Mouse (Mus musculus): ENCODE measurements around the gene Cdca4. TPM values are rescaled to one million over a fixed set of nuclear protein-coding genes. Genes with fewer than 3 reads are reported as not detected.
A peak's percentile ranks its signal among the peaks of the same experiment; 100 is the strongest.

The Cdca4 gene
- polyA plus RNA-seq, 1 experiment: 4.7 TPM

DNA sequence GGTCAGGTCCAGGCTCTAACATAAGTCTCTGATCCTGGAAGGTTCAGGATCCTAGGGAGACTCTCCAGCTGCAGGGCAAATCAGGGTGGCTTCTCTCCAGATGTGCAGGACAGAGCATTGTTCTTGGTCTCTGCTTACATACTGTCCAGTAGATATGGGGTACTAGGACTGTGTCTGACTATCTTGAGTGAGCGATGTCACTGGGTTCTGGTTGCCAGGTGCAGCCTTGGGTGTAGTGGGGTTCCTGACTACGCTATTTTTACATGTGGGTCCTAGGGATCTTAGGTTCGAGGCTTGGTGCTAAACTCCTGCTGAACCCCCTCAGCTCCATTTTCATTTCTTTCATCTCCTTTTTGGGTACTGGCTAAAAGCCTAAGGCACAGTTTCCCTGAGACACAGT is 1.3 kb upstream of the Cdca4 start:
- H3K4me3 ChIP-seq (replicated peaks): peak overlapping the region; percentile 70
- H3K4me1 ChIP-seq (ENCODE audit: control insufficient read depth): peaks cover 57% of the 10 kb centered on the region
- TF ChIP-seq GATA1 (IDR thresholded peaks at IDR 0.05; ENCODE audit: low read length) (no peak), TAL1 (IDR thresholded peaks at IDR 0.05; ENCODE audit: low read length) (no peak)
- H3K9me3 ChIP-seq (ENCODE audit: control insufficient read depth, low read length): no peaks in the 10 kb centered on the region
- no peaks in the 10 kb centered on the region for H3K27me3 ChIP-seq (ENCODE audit: control insufficient read depth)
- peaks cover 41% of the 10 kb centered on the region for H3K36me3 ChIP-seq (ENCODE audit: control insufficient read depth)

DNA sequence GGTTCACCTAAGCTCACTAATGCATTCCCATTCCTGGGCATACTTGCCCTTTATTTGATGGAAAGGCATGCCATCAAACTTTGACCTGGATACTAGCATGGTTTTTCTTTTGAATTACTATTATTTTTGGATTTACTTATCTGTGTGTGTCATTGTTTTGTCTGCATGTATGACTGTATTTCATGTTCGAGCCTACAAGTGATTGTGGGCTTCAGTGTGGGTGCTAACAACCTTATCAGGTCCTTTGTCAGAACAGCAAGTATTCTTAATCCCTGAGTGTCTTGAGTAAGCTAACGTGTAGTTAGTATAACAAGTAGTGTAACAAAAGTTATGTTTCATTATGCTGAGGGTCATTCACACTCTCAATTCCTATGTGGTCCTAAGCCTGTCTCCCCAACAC is 918 bp upstream of the Cdca4 start:
- peak overlapping the region; percentile 70 for H3K4me3 ChIP-seq (replicated peaks)
- TF ChIP-seq GATA1 (IDR thresholded peaks at IDR 0.05; ENCODE audit: low read length) (no peak), TAL1 (IDR thresholded peaks at IDR 0.05; ENCODE audit: low read length) (no peak)
- H3K27me3 ChIP-seq (ENCODE audit: control insufficient read depth): no peaks in the 10 kb centered on the region
- H3K9me3 ChIP-seq (ENCODE audit: control insufficient read depth, low read length): no peaks in the 10 kb centered on the region
- peaks cover 44% of the 10 kb centered on the region for H3K36me3 ChIP-seq (ENCODE audit: control insufficient read depth)
- H3K4me1 ChIP-seq (ENCODE audit: control insufficient read depth): peaks cover 60% of the 10 kb centered on the region

DNA sequence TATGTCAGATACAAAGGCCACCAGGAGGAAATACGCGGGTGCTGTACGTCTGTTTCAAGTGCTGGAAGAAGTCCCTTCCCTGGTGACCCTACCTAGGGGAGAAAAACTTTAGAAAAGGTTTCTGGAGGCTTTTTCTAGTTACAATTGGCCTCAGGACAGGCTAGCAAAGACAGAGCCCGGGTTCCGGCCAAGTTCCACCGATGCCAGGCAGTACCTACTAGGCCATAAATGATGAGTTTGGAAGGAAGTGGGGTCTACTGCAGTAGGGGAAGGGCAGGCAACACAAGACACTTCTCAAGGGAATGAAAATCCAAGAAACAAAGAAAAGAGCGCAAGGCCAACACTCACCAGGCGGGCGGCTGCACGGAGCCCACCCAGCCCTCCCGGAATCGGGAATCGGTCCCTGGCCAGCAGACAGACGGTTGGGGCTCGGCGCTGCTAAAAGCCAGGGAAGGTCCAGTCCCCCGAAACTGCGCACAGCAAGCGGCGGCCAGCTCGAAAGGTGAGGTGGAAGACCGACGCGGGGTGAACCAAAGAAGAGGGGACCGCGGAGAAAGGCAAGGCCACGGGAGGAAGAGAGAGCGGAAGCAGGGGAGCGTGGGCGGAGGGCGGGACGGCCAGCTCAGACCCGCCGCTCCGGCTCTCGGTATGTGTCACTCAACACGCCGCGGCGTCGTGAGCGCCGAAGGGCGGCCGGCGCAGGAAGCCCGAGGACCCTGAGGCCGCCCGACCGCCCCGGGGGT is 551 bp downstream of the Cdca4 start:
- Histone ChIP-seq H3K9me3 (ENCODE audit: control insufficient read depth, low read length) (no peaks in the 10 kb centered on the region), H3K27me3 (ENCODE audit: control insufficient read depth) (no peaks in the 10 kb centered on the region), H3K4me1 (ENCODE audit: control insufficient read depth) (peaks cover 73% of the 10 kb centered on the region), H3K36me3 (ENCODE audit: control insufficient read depth) (peaks cover 59% of the 10 kb centered on the region), H3K4me3 (replicated peaks) (peak overlapping the region; percentile 70)
- TF ChIP-seq TAL1 (IDR thresholded peaks at IDR 0.05; ENCODE audit: low read length) (no peak), GATA1 (IDR thresholded peaks at IDR 0.05; ENCODE audit: low read length) (no peak)

DNA sequence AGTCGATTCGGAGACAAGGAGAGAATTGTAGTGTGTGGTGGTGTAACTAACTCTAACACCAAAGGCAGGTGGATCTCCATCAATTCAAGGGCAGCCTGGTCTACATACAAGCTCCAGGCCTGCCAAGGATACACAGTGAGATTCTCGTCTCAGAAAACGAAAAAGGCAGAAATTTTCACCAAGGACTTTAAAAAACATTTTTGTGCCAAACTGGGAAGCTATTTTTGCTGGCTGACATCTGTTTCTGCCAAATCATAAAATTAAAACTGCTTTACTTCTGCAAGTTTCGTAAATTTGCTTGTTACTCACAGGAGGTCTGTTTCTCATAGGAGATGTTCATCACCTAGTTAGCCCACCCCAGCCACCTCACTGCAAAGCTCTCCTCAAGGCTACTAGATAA is 3.3 kb downstream of the Cdca4 start:
- TF ChIP-seq GATA1 (IDR thresholded peaks at IDR 0.05; ENCODE audit: low read length): no peak
- no peak for TF ChIP-seq TAL1 (IDR thresholded peaks at IDR 0.05; ENCODE audit: low read length)
- Histone ChIP-seq H3K4me3 (replicated peaks) (peak overlapping the region; percentile 70), H3K4me1 (ENCODE audit: control insufficient read depth) (peaks cover 78% of the 10 kb centered on the region), H3K9me3 (ENCODE audit: control insufficient read depth, low read length) (no peaks in the 10 kb centered on the region), H3K36me3 (ENCODE audit: control insufficient read depth) (peaks cover 74% of the 10 kb centered on the region), H3K27me3 (ENCODE audit: control insufficient read depth) (no peaks in the 10 kb centered on the region)

DNA sequence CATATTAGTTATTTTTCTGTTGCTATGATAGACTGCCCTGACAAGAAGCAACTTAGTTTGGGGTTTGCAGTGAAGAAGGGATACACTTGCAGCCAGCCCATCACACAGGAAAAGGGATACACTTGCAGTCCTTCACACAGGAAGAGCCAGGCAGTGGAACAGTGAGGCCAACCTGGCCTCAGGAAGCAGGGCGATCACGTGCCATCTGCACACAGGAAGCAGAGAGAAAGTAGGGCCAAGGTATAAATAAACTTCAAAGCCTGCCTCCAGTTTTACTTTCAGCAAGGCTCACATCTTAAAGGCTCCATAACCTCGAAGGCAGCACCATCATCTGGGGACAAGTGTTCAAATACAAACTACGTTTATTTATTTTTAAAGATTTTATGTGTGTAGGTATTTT is 6.0 kb downstream of the Cdca4 start:
- H3K4me1 ChIP-seq (ENCODE audit: control insufficient read depth): peaks cover 70% of the 10 kb centered on the region
- TF ChIP-seq TAL1 (IDR thresholded peaks at IDR 0.05; ENCODE audit: low read length): no peak
- TF ChIP-seq GATA1 (IDR thresholded peaks at IDR 0.05; ENCODE audit: low read length): no peak
- no peak overlapping the region for H3K4me3 ChIP-seq (replicated peaks)
- H3K9me3 ChIP-seq (ENCODE audit: control insufficient read depth, low read length): no peaks in the 10 kb centered on the region
- peaks cover 99% of the 10 kb centered on the region for H3K36me3 ChIP-seq (ENCODE audit: control insufficient read depth)
- no peaks in the 10 kb centered on the region for H3K27me3 ChIP-seq (ENCODE audit: control insufficient read depth)

DNA sequence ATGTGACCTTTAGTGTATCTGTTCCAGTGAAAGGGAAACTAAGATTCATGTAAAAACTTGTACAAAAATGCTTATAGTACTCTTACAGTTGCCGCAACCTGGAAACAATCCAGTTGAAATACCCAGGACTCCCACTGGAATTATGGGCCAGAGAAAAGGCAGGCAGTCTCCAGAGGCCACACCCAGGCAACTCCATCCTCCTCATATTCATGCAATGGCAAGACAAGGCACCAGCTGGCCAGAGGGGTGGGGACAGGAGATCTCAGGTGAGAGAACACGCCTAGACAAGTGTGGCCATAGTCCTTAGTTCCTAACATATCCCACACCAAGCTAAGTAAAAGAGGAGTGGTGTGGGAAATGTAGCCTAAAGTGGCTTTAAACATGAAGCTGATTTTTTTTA is 6.5 kb downstream of the Cdca4 start:
- H3K9me3 ChIP-seq (ENCODE audit: control insufficient read depth, low read length): no peaks in the 10 kb centered on the region
- H3K4me3 ChIP-seq (replicated peaks): peak overlapping the region; percentile 17
- no peaks in the 10 kb centered on the region for H3K27me3 ChIP-seq (ENCODE audit: control insufficient read depth)
- H3K36me3 ChIP-seq (ENCODE audit: control insufficient read depth): peaks cover 99% of the 10 kb centered on the region
- TF ChIP-seq GATA1 (IDR thresholded peaks at IDR 0.05; ENCODE audit: low read length): no peak
- TF ChIP-seq TAL1 (IDR thresholded peaks at IDR 0.05; ENCODE audit: low read length): no peak
- peaks cover 69% of the 10 kb centered on the region for H3K4me1 ChIP-seq (ENCODE audit: control insufficient read depth)

DNA sequence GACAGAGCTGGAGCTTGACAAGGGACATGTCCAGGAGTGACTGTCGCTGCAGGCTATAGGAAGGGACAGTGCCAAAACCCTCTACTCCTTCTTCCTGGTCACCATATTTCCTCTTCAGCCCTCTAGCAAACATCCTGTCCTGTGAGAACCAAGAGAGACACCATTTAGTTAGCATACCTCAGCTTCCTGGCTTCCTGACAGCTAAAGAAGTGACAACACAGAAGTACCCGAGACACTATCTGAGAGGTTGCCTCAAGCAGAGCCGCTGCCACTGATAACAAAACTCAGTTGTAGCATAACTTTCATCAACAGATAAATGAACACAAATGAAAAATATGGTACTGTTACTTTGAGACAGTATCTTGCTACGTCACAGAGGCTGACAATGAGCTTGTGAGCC is 7.2 kb downstream of the Cdca4 start:
- Histone ChIP-seq H3K27me3 (ENCODE audit: control insufficient read depth) (no peaks in the 10 kb centered on the region), H3K9me3 (ENCODE audit: control insufficient read depth, low read length) (no peaks in the 10 kb centered on the region), H3K4me3 (replicated peaks) (no peak overlapping the region), H3K4me1 (ENCODE audit: control insufficient read depth) (peaks cover 62% of the 10 kb centered on the region), H3K36me3 (ENCODE audit: control insufficient read depth) (peaks cover 99% of the 10 kb centered on the region)
- TF ChIP-seq GATA1 (IDR thresholded peaks at IDR 0.05; ENCODE audit: low read length): no peak
- no peak for TF ChIP-seq TAL1 (IDR thresholded peaks at IDR 0.05; ENCODE audit: low read length)

DNA sequence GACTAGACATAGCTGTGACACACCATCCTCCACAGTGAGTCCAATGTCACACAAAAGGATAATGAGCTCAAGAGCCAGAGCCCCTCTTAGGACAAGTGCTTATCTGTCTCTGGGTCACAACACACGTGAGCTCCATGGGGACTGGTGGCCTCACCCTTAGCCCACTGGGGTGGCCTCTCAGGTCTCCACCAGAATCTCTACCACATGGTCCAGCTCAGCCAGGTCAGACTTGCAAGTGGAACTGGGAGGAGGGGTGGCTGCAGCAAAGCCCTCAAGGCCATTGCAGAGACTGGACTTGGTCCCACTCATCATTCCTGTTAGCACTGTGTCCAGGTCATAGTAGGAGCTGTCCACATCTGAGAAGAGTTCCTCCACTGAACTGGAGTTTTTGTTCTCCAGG is 8.0 kb downstream of the Cdca4 start:
- Histone ChIP-seq H3K4me1 (ENCODE audit: control insufficient read depth) (peaks cover 54% of the 10 kb centered on the region), H3K4me3 (replicated peaks) (no peak overlapping the region), H3K36me3 (ENCODE audit: control insufficient read depth) (peaks cover 99% of the 10 kb centered on the region), H3K9me3 (ENCODE audit: control insufficient read depth, low read length) (no peaks in the 10 kb centered on the region), H3K27me3 (ENCODE audit: control insufficient read depth) (no peaks in the 10 kb centered on the region)
- TF ChIP-seq GATA1 (IDR thresholded peaks at IDR 0.05; ENCODE audit: low read length): no peak
- TF ChIP-seq TAL1 (IDR thresholded peaks at IDR 0.05; ENCODE audit: low read length): no peak

DNA sequence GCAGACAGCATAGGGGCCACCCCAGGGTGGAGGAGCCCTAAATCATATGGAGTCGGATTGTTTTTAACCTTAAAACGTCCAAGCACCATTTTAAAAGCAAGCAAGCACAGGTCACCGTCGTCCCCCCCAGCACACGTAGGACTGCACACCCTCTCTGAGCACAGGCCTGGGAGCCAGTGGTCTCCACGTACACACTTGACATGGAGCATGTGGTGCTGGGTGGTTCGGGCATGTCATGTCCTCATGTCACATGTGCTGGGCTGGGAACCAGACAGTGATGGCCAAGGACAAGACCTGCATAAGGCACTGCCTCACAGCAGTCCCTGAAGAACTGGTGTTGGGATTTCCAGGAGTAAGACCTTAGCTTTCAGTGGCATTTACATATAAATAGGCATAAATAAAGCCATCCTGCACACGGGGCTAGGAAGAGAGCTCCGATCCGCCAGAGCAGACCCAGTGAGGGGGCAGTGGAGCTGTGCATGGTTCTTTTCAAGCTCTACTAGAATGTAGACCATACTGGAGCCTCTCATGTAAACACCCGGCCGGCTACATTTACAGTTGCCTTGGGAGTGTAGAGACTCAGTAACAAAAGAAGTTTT is 8.7 kb downstream of the Cdca4 start:
- Histone ChIP-seq H3K9me3 (ENCODE audit: control insufficient read depth, low read length) (no peaks in the 10 kb centered on the region), H3K36me3 (ENCODE audit: control insufficient read depth) (peaks cover 99% of the 10 kb centered on the region), H3K4me3 (replicated peaks) (no peak overlapping the region), H3K4me1 (ENCODE audit: control insufficient read depth) (peaks cover 50% of the 10 kb centered on the region), H3K27me3 (ENCODE audit: control insufficient read depth) (no peaks in the 10 kb centered on the region)
- no peak for TF ChIP-seq TAL1 (IDR thresholded peaks at IDR 0.05; ENCODE audit: low read length)
- no peak for TF ChIP-seq GATA1 (IDR thresholded peaks at IDR 0.05; ENCODE audit: low read length)
